Mouse (Mus musculus) intestine, postnatal 0 days (tissue): ENCODE results near the gene Cacna1e. TPM values are rescaled to one million over a fixed set of nuclear protein-coding genes. Genes with fewer than 3 reads are reported as not detected.

Source experiments
- ATAC-seq: fragments of 200-750 bp; cut with Nextera tagmentation; 2 replicates; pipeline ENCODE4 v1.8.0; 2017; ENCODE audit warnings: mild to moderate bottlenecking, moderate TSS enrichment, moderate library complexity
- H3K27ac ChIP-seq: fragments of 300-500 bp; sonication (generic); 2 replicates; pipeline ENCODE4 v1.5.1; 2014; ENCODE audit warnings: mild to moderate bottlenecking, low read depth, low read length, moderate library complexity
- H3K27me3 ChIP-seq: fragments of 300-500 bp; sonication (generic); replicated peaks from 2 replicates; pipeline ENCODE4 v1.6.1; 2014; ENCODE audit warnings: low read length, mixed read lengths; ENCODE audit not compliant: control insufficient read depth, insufficient read depth
- H3K36me3 ChIP-seq: fragments of 300-500 bp; sonication (generic); 2 replicates; pipeline ENCODE4 v1.6.1; 2014; ENCODE audit warnings: mild to moderate bottlenecking, moderate library complexity; ENCODE audit not compliant: control insufficient read depth, insufficient read depth
- H3K4me1 ChIP-seq: fragments of 300-500 bp; sonication (generic); replicated peaks from 2 replicates; pipeline ENCODE4 v1.6.1; 2014; ENCODE audit warnings: antibody characterized with exemption, low read length, mixed read lengths; ENCODE audit not compliant: control insufficient read depth, insufficient read depth
- H3K4me2 ChIP-seq: fragments of 300-500 bp; sonication (generic); replicated peaks from 2 replicates; pipeline ENCODE4 v1.6.1; 2014; ENCODE audit warnings: low read depth, mild to moderate bottlenecking, moderate library complexity
- H3K4me3 ChIP-seq: fragments of 300-500 bp; sonication (generic); 2 replicates; pipeline ENCODE4 v1.5.1; 2014; ENCODE audit warnings: low read depth, low read length
- H3K9ac ChIP-seq: fragments of 300-500 bp; sonication (generic); 2 replicates; pipeline ENCODE4 v1.6.1; 2014; ENCODE audit warnings: mild to moderate bottlenecking, low read depth, low read length
- H3K9me3 ChIP-seq: fragments of 300-500 bp; sonication (generic); 2 replicates; pipeline ENCODE4 v1.6.1; 2016; ENCODE audit warnings: mixed run types; ENCODE audit not compliant: control insufficient read depth
- CTCF ChIP-seq: sonication (generic); IDR thresholded peaks from 2 replicates; pipeline ENCODE4 v1.5.1; 2016; ENCODE audit warnings: low read depth, mild to moderate bottlenecking, control low read depth, antibody characterized with exemption, moderate library complexity
- WGBS: fragments of 180-500 bp; shearing (Covaris S2); extraction: QIAGEN DNeasy Blood & Tissue Kit; methylation state at CpG from one replicate; pipeline ENCODE4 v1.1.7; 2014; 5-methylcytosine and 5-hydroxymethylcytosine counted together
- polyA plus RNA-seq: library from polyadenylated mRNA; unstranded; fragments of >200 nt; fragmentation: Nextera tagmentation; extraction: Ambion mirVana; gene quantifications from 2 replicates; pipeline ENCODE4 v1.2.1, GENCODE M21; 2015

Cacna1e gene
- polyA plus RNA-seq, 1 experiment from 2014 or later = 0.74 TPM

DNA sequence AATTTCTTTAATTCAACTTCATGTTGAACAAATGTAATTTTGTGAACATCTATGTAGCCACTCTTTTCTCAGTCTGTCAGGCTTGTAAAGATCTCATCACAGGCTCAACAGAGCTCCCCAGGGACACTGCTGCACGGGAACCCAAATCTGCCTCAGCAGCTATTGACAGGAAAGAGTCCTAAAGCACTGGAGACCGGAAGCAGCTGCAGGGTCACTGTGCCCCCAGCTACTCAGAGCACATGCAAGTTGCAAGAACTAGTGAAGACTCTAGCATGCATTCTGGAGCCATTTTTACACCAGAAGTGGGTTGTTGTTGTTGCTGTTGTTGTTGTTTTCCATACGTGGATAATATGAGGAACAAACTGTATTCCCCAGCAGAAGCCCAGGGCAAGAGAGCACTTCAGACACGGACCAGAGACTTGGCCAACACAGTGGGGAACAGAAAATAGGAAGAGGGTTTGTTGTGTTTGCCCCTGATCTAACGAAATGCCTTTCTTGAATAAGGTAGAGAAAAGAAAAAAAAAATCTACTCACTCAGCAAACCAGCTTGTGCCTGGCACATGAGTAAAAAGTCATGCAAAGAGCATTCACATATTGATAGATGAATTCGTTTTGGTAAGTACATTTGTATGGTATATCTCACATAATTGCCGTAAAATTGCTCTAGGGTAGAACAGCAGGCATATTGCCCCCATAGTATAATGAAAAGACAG lies 266.4 kb downstream of the Cacna1e start:
- 58% methylated on average over 7 of the region's 7 CpGs for WGBS
- Histone ChIP-seq H3K4me3 (no peak overlapping the region), H3K9ac (no peak overlapping the region), H3K4me2 (no peak overlapping the region), H3K27ac (no peak overlapping the region), H3K9me3 (no peaks in the 10 kb centered on the region), H3K27me3 (no peaks in the 10 kb centered on the region), H3K4me1 (no peaks in the 10 kb centered on the region), H3K36me3 (no peaks in the 10 kb centered on the region)
- ATAC-seq = no peak
- TF ChIP-seq CTCF = no peak

DNA sequence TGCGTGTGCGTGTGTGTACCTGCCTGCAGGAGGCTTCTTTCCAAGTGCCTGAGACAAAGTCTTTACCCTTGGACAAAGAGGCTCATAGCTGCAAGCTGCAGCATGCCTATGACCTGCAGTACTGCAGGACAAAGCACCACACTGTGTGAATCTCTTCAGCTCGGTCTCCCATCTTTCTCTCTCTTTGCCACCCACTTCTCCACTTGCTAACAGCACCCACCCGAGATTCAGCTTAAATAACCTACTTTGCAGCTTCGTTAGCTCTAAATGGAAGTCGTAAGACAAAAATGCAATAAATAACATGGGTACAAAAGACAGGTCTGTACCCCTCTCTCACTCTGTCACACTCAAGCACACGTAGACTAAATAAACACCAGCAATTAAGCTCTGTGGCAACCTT lies 268.5 kb downstream of the Cacna1e start:
- no peak for ATAC-seq
- H3K27ac ChIP-seq = no peak overlapping the region
- H3K4me2 ChIP-seq = no peak overlapping the region
- TF ChIP-seq CTCF = no peak
- WGBS = 69% methylated on average over 7 of the region's 7 CpGs
- no peaks in the 10 kb centered on the region for H3K27me3 ChIP-seq
- no peak overlapping the region for H3K4me3 ChIP-seq
- H3K9ac ChIP-seq = no peak overlapping the region
- H3K36me3 ChIP-seq = no peaks in the 10 kb centered on the region
- H3K4me1 ChIP-seq = no peaks in the 10 kb centered on the region
- H3K9me3 ChIP-seq = no peaks in the 10 kb centered on the region

DNA sequence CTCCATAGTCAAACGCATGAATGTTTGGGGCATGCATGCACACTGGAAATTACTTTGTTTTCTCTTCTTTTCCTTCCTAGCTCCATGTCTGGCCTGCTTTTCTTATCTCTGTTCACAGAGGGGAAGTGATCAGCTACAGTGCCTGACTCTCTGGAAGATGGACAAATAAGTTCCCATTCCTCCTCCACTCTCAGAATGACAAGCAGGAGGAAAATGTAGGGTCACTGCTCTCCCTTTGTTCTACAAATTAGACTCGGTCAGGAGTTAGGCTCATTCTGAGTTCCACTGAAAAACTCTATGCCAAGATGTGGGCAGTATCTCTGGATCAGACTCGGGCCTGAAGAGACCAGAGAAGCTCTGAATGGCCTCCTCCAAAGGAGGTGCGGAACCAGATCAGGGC lies 275.8 kb downstream of the Cacna1e start:
- H3K27ac ChIP-seq = no peak overlapping the region
- H3K9ac ChIP-seq = no peak overlapping the region
- no peak overlapping the region for H3K4me3 ChIP-seq
- no peaks in the 10 kb centered on the region for H3K27me3 ChIP-seq
- H3K36me3 ChIP-seq = no peaks in the 10 kb centered on the region
- no peak overlapping the region for H3K4me2 ChIP-seq
- no peaks in the 10 kb centered on the region for H3K4me1 ChIP-seq
- no peaks in the 10 kb centered on the region for H3K9me3 ChIP-seq
- no peak for ATAC-seq
- TF ChIP-seq CTCF = no peak
- 72% methylated on average over 4 of the region's 4 CpGs for WGBS

- no peak for ATAC-seq
- no peak for TF ChIP-seq CTCF
- 55% methylated on average over 3 of the region's 3 CpGs for WGBS
- Histone ChIP-seq H3K36me3 (no peaks in the 10 kb centered on the region), H3K4me2 (no peak overlapping the region), H3K4me1 (no peaks in the 10 kb centered on the region), H3K27ac (no peak overlapping the region), H3K9me3 (no peaks in the 10 kb centered on the region), H3K9ac (no peak overlapping the region), H3K27me3 (no peaks in the 10 kb centered on the region), H3K4me3 (no peak overlapping the region)
These were observed 276.9 kb downstream of the Cacna1e start for GRCm38 (mm10) chr1:154607406-154607805.

- TF ChIP-seq CTCF = no peak
- Histone ChIP-seq H3K4me3 (no peak overlapping the region), H3K4me1 (no peaks in the 10 kb centered on the region), H3K9me3 (no peaks in the 10 kb centered on the region), H3K27ac (no peak overlapping the region), H3K27me3 (no peaks in the 10 kb centered on the region), H3K36me3 (no peaks in the 10 kb centered on the region), H3K9ac (no peak overlapping the region), H3K4me2 (no peak overlapping the region)
- no peak for ATAC-seq
- 86% methylated on average over 2 of the region's 2 CpGs for WGBS
These were observed 278.7 kb downstream of the Cacna1e start for GRCm38 (mm10) chr1:154605601-154606000.

DNA sequence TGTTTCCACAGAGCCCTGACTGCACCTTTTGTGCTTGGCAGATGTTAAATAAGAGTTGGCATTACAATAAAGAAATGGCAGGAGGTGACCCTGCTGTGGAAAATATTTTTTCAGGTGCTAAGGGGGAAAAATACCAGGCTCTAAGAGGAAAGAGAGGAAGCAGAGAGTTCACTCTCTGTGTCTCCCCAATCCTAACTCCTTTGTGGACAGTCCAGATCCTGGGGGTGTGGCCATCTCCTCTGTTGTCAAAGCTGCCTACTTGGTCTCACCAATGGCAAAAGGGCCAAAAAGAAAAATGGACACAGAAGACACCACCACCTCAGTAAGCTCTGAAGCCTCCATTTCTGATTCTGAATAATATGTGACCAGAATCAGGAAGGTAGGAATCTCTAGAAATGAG lies 280.5 kb downstream of the Cacna1e start:
- no peak overlapping the region for H3K4me3 ChIP-seq
- no peak for ATAC-seq
- no peaks in the 10 kb centered on the region for H3K27me3 ChIP-seq

DNA sequence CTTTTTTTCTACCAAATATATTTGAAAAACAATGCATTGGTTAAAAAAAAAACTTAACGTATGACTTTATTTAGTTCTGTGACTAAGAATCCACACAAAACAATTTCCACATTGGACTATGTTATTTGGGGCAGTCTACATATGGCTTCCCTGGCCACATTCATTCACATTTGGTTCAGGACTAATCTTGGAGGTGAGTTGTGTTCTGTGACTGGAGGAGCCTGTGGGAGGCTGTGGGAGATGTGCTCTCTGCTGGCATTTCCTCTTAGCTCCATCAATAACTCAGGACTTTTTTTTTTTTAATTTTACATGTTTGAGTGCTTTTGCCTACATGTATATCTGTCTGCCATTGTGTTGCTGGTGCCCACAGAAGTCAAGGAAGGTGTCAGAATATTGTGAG lies 281.8 kb downstream of the Cacna1e start:
- H3K4me1 ChIP-seq = no peaks in the 10 kb centered on the region
- ATAC-seq = no peak
- H3K9me3 ChIP-seq = no peaks in the 10 kb centered on the region
- no peak overlapping the region for H3K4me2 ChIP-seq
- H3K4me3 ChIP-seq = no peak overlapping the region
- H3K27ac ChIP-seq = no peak overlapping the region
- no peak for TF ChIP-seq CTCF
- WGBS = 93% methylated on average over 1 of the region's 1 CpGs
- H3K9ac ChIP-seq = no peak overlapping the region
- no peaks in the 10 kb centered on the region for H3K27me3 ChIP-seq
- no peaks in the 10 kb centered on the region for H3K36me3 ChIP-seq

More for the DNA sequence above, 280.5 kb downstream of the Cacna1e start:
- Histone ChIP-seq H3K9me3 (no peaks in the 10 kb centered on the region), H3K36me3 (no peaks in the 10 kb centered on the region), H3K9ac (no peak overlapping the region), H3K4me1 (no peaks in the 10 kb centered on the region), H3K27ac (no peak overlapping the region), H3K4me2 (no peak overlapping the region)
- no peak for TF ChIP-seq CTCF
